Mouse (Mus musculus): Measurements from ENCODE around the gene Exoc6b. TPM values are rescaled to one million over a fixed set of nuclear protein-coding genes. Genes with fewer than 3 reads are reported as not detected.

Exoc6b gene
- polyA plus RNA-seq, 1 experiment = 9.3 TPM

GRCm38 (mm10) chr6:84736942-84737341 is 332.4 kb downstream of the Exoc6b start:
- Histone ChIP-seq H3K4me2 (ENCODE audit: low read depth) (no peak overlapping the region), H3K79me2 (ENCODE audit: control insufficient read depth, insufficient read depth) (no peaks in the 10 kb centered on the region), H3K4me3 (no peak overlapping the region), H3K27me3 (ENCODE audit: control insufficient read depth, insufficient read depth, insufficient read length) (no peaks in the 10 kb centered on the region), H3ac (ENCODE audit: control insufficient read depth, insufficient read length) (no peak overlapping the region), H3K36me3 (ENCODE audit: control insufficient read depth, insufficient read depth) (no peaks in the 10 kb centered on the region)
- TF ChIP-seq MYOD1 (IDR thresholded peaks at IDR 0.05; ENCODE audit: control insufficient read depth in 1 of 3, insufficient read length in 2 of 3, low read depth in 2 of 3) = no peak

- no peak overlapping the region for H3K4me3 ChIP-seq
- H3K36me3 ChIP-seq (ENCODE audit: control insufficient read depth, insufficient read depth) = no peaks in the 10 kb centered on the region
- H3K27me3 ChIP-seq (ENCODE audit: control insufficient read depth, insufficient read depth, insufficient read length) = no peaks in the 10 kb centered on the region
- no peaks in the 10 kb centered on the region for H3K79me2 ChIP-seq (ENCODE audit: control insufficient read depth, insufficient read depth)
- TF ChIP-seq USF1 (IDR thresholded peaks at IDR 0.05; ENCODE audit: low read depth) = no peak
- TF ChIP-seq POLR2A (IDR thresholded peaks at IDR 0.05; ENCODE audit: insufficient read length, low read depth) = no peak
- TF ChIP-seq MYOG (IDR thresholded peaks at IDR 0.05; ENCODE audit: control insufficient read depth in 1 of 3, insufficient read depth in 1 of 3, insufficient read length in 2 of 3, low read depth in 2 of 3) = no peak
- no peak for TF ChIP-seq TCF12 (IDR thresholded peaks at IDR 0.05; ENCODE audit: insufficient read depth, poor library complexity, severe bottlenecking)
- no peak for TF ChIP-seq TCF3 (IDR thresholded peaks at IDR 0.05; ENCODE audit: insufficient read length, low read depth)
- no peak for TF ChIP-seq POLR2AphosphoS2 (IDR thresholded peaks at IDR 0.05; ENCODE audit: insufficient read length, low read depth)
- no peak for TF ChIP-seq REST (IDR thresholded peaks at IDR 0.05; ENCODE audit: insufficient read depth, insufficient read length)
- no peak for TF ChIP-seq CEBPB (IDR thresholded peaks at IDR 0.05; ENCODE audit: insufficient read depth, poor library complexity, severe bottlenecking)
- no peak overlapping the region for H3K4me2 ChIP-seq (ENCODE audit: low read depth)
- H3ac ChIP-seq (ENCODE audit: control insufficient read depth, insufficient read length) = no peak overlapping the region
Observed at GRCm38 (mm10) chr6:84726876-84727275, 342.4 kb downstream of the Exoc6b start.

GRCm38 (mm10) chr6:84713171-84713570 is 356.1 kb downstream of the Exoc6b start:
- H3K4me2 ChIP-seq (ENCODE audit: low read depth) = no peak overlapping the region
- no peaks in the 10 kb centered on the region for H3K27me3 ChIP-seq (ENCODE audit: control insufficient read depth, insufficient read depth, insufficient read length)
- no peaks in the 10 kb centered on the region for H3K79me2 ChIP-seq (ENCODE audit: control insufficient read depth, insufficient read depth)
- no peak overlapping the region for H3K4me3 ChIP-seq
- no peaks in the 10 kb centered on the region for H3K36me3 ChIP-seq (ENCODE audit: control insufficient read depth, insufficient read depth)
- TF ChIP-seq SRF (IDR thresholded peaks at IDR 0.05; ENCODE audit: control insufficient read depth, insufficient read length, low read depth) (no peak), E2F4 (IDR thresholded peaks at IDR 0.05; ENCODE audit: insufficient read depth) (no peak), POLR2AphosphoS2 (IDR thresholded peaks at IDR 0.05; ENCODE audit: insufficient read length, low read depth) (no peak), CEBPB (IDR thresholded peaks at IDR 0.05; ENCODE audit: insufficient read depth, poor library complexity, severe bottlenecking) (no peak), MYOG (IDR thresholded peaks at IDR 0.05; ENCODE audit: control insufficient read depth in 1 of 3, insufficient read depth in 1 of 3, insufficient read length in 2 of 3, low read depth in 2 of 3) (no peak), REST (IDR thresholded peaks at IDR 0.05; ENCODE audit: insufficient read depth, insufficient read length) (no peak), TCF12 (IDR thresholded peaks at IDR 0.05; ENCODE audit: insufficient read depth, poor library complexity, severe bottlenecking) (no peak)
- no peak overlapping the region for H3ac ChIP-seq (ENCODE audit: control insufficient read depth, insufficient read length)

GRCm38 (mm10) chr6:84710831-84711230 is 358.5 kb downstream of the Exoc6b start:
- Histone ChIP-seq H3ac (ENCODE audit: control insufficient read depth, insufficient read length) (no peak overlapping the region), H3K36me3 (ENCODE audit: control insufficient read depth, insufficient read depth) (no peaks in the 10 kb centered on the region), H3K27me3 (ENCODE audit: control insufficient read depth, insufficient read depth, insufficient read length) (no peaks in the 10 kb centered on the region), H3K79me2 (ENCODE audit: control insufficient read depth, insufficient read depth) (no peaks in the 10 kb centered on the region), H3K4me2 (ENCODE audit: low read depth) (no peak overlapping the region), H3K4me3 (no peak overlapping the region)
- no peak for TF ChIP-seq TCF12 (IDR thresholded peaks at IDR 0.05; ENCODE audit: insufficient read depth, poor library complexity, severe bottlenecking)
- no peak for TF ChIP-seq POLR2AphosphoS2 (IDR thresholded peaks at IDR 0.05; ENCODE audit: insufficient read length, low read depth)
- no peak for TF ChIP-seq CEBPB (IDR thresholded peaks at IDR 0.05; ENCODE audit: insufficient read depth, poor library complexity, severe bottlenecking)
- no peak for TF ChIP-seq TCF3 (IDR thresholded peaks at IDR 0.05; ENCODE audit: insufficient read length, low read depth)
- TF ChIP-seq MYOG (IDR thresholded peaks at IDR 0.05; ENCODE audit: control insufficient read depth in 1 of 3, insufficient read depth in 1 of 3, insufficient read length in 2 of 3, low read depth in 2 of 3) = no peak
- no peak for TF ChIP-seq SRF (IDR thresholded peaks at IDR 0.05; ENCODE audit: control insufficient read depth, insufficient read length, low read depth)
- no peak for TF ChIP-seq USF1 (IDR thresholded peaks at IDR 0.05; ENCODE audit: low read depth)
- no peak for TF ChIP-seq MAX (IDR thresholded peaks at IDR 0.05; ENCODE audit: low read depth)
- no peak for TF ChIP-seq POLR2A (IDR thresholded peaks at IDR 0.05; ENCODE audit: insufficient read length, low read depth)
- TF ChIP-seq E2F4 (IDR thresholded peaks at IDR 0.05; ENCODE audit: insufficient read depth) = no peak
- no peak for TF ChIP-seq MYOD1 (IDR thresholded peaks at IDR 0.05; ENCODE audit: control insufficient read depth in 1 of 3, insufficient read length in 2 of 3, low read depth in 2 of 3)
- no peak for TF ChIP-seq REST (IDR thresholded peaks at IDR 0.05; ENCODE audit: insufficient read depth, insufficient read length)

GRCm38 (mm10) chr6:84708631-84709030 is 360.7 kb downstream of the Exoc6b start:
- H3K79me2 ChIP-seq (ENCODE audit: control insufficient read depth, insufficient read depth) = no peaks in the 10 kb centered on the region
- H3K36me3 ChIP-seq (ENCODE audit: control insufficient read depth, insufficient read depth) = no peaks in the 10 kb centered on the region
- no peaks in the 10 kb centered on the region for H3K27me3 ChIP-seq (ENCODE audit: control insufficient read depth, insufficient read depth, insufficient read length)
- TF ChIP-seq POLR2AphosphoS2 (IDR thresholded peaks at IDR 0.05; ENCODE audit: insufficient read length, low read depth) (no peak), MAX (IDR thresholded peaks at IDR 0.05; ENCODE audit: low read depth) (no peak), CEBPB (IDR thresholded peaks at IDR 0.05; ENCODE audit: insufficient read depth, poor library complexity, severe bottlenecking) (no peak), TCF12 (IDR thresholded peaks at IDR 0.05; ENCODE audit: insufficient read depth, poor library complexity, severe bottlenecking) (no peak), MYOD1 (IDR thresholded peaks at IDR 0.05; ENCODE audit: control insufficient read depth in 1 of 3, insufficient read length in 2 of 3, low read depth in 2 of 3) (no peak), REST (IDR thresholded peaks at IDR 0.05; ENCODE audit: insufficient read depth, insufficient read length) (no peak), SRF (IDR thresholded peaks at IDR 0.05; ENCODE audit: control insufficient read depth, insufficient read length, low read depth) (no peak), POLR2A (IDR thresholded peaks at IDR 0.05; ENCODE audit: insufficient read length, low read depth) (no peak), USF1 (IDR thresholded peaks at IDR 0.05; ENCODE audit: low read depth) (no peak)
- H3ac ChIP-seq (ENCODE audit: control insufficient read depth, insufficient read length) = no peak overlapping the region
- H3K4me2 ChIP-seq (ENCODE audit: low read depth) = no peak overlapping the region
- no peak overlapping the region for H3K4me3 ChIP-seq

All from myocyte (in vitro differentiated cells).